Mouse (Mus musculus) hematopoietic stem cell, adult 5-6 weeks (primary cell): ENCODE results near the gene Klk1b24. TPM values are rescaled to one million over a fixed set of nuclear protein-coding genes. Genes with fewer than 3 reads are reported as not detected.

Experiments
- total RNA-seq: library from RNA; stranded (forward); fragments of 172-1452, 232-1000 nt; gene quantifications from 2 replicates; pipeline ENCODE4 v1.2.3, GENCODE M21; 2017

The Klk1b24 gene
- total RNA-seq, 1 experiment from 2014 or later = not detected

Other genes starting within 250 kb of the Klk1b24 start
- gene Klk1b8, start 237.6 kb upstream of the Klk1b24 start, total RNA-seq = not detected in 2 replicates
- not detected in 2 replicates for gene Klk1b1, start 221.5 kb upstream of the Klk1b24 start, total RNA-seq
- gene Klk1b9, start 212.2 kb upstream of the Klk1b24 start, total RNA-seq = not detected in 2 replicates
- gene Klk1b11, start 192.4 kb upstream of the Klk1b24 start, total RNA-seq = not detected in 2 replicates
- gene Klk1b26, start 176.1 kb upstream of the Klk1b24 start, total RNA-seq = not detected in 2 replicates
- gene Klk1b27, start 135.9 kb upstream of the Klk1b24 start, total RNA-seq = not detected in 2 replicates
- not detected in 2 replicates for gene Klk1b21, start 85.9 kb upstream of the Klk1b24 start, total RNA-seq
- gene Klk1b22, start 75.6 kb upstream of the Klk1b24 start, total RNA-seq = not detected in 2 replicates
- not detected in 2 replicates for gene Klk1b16, start 51.5 kb upstream of the Klk1b24 start, total RNA-seq
- not detected in 2 replicates for gene Klk1b3, start 10.0 kb downstream of the Klk1b24 start, total RNA-seq
- not detected in 2 replicates for gene Klk1b4, start 19.2 kb downstream of the Klk1b24 start, total RNA-seq
- not detected in 2 replicates for gene Klk1b5, start 27.7 kb downstream of the Klk1b24 start, total RNA-seq
- gene Klk1, start 37.1 kb downstream of the Klk1b24 start, total RNA-seq = not detected in 2 replicates
- not detected in 2 replicates for gene Gm36864, start 47.9 kb downstream of the Klk1b24 start, total RNA-seq
- 0.31 TPM in 1 of 2 replicates, not detected in the other for gene 1700028J19Rik, start 58.5 kb downstream of the Klk1b24 start, total RNA-seq
- 86.6 and 87.3 TPM in 2 replicates for gene 2410002F23Rik, start 58.5 kb downstream of the Klk1b24 start, total RNA-seq
- 0.74 TPM in 1 of 2 replicates, not detected in the other for gene Acp4, start 69.1 kb downstream of the Klk1b24 start, total RNA-seq
- not detected in 2 replicates for gene Gm15517, start 73.2 kb downstream of the Klk1b24 start, total RNA-seq
- 1.5 and 4.2 TPM in 2 replicates for gene Clec11a, start 118.7 kb downstream of the Klk1b24 start, total RNA-seq
- gene Shank1, start 122.0 kb downstream of the Klk1b24 start, total RNA-seq = not detected in 2 replicates
- gene Syt3, start 195.9 kb downstream of the Klk1b24 start, total RNA-seq = 0.79 and 1.8 TPM in 2 replicates
- gene 1700008O03Rik, start 197.6 kb downstream of the Klk1b24 start, total RNA-seq = 1.9 TPM in 1 of 2 replicates, not detected in the other
- not detected in 2 replicates for gene Lrrc4b, start 240.8 kb downstream of the Klk1b24 start, total RNA-seq